Mouse (Mus musculus) CD4-positive naive resting alpha-beta T cell, adult 57 days (primary cell): ENCODE data around the gene Myh8. TPM values are rescaled to one million over a fixed set of nuclear protein-coding genes. Genes with fewer than 3 reads are reported as not detected.

ENCODE experiments used
- total RNA-seq: library from RNA; stranded (reverse); gene quantifications from one replicate; pipeline ENCODE4 v1.2.4, GENCODE M21; 2023

Myh8 gene
- not detected for total RNA-seq

DNA sequence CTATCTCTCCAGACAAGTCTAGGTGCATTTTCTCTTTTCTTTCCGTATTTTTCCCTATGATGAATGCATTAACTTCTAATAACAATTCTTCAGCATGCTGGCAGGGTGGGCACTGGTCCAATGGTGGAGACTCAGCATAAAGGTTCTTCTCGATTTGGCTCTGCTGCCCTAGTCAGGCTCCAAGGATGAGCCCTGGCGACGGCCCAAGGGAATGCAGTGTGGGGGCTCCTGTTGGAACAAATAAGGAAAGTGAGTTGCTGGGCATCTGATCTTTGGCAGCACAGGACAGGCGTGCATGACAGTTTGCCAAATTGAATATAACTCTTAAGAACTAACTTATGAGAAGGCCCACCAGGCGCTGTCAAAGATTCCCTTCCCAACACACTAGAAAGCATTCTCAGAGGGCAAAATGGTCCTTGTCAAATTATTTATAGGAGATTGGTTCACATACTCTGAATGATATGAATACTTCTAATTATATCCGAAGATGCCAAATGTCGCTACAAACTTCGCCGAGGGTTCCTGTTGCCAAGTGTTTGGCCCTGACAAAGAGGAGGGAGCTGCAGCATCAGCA is at the start of gene Myh8:
Myh8 (plus strand) TSS at position 524 of the 574 bp plus-strand sequence.

DNA sequence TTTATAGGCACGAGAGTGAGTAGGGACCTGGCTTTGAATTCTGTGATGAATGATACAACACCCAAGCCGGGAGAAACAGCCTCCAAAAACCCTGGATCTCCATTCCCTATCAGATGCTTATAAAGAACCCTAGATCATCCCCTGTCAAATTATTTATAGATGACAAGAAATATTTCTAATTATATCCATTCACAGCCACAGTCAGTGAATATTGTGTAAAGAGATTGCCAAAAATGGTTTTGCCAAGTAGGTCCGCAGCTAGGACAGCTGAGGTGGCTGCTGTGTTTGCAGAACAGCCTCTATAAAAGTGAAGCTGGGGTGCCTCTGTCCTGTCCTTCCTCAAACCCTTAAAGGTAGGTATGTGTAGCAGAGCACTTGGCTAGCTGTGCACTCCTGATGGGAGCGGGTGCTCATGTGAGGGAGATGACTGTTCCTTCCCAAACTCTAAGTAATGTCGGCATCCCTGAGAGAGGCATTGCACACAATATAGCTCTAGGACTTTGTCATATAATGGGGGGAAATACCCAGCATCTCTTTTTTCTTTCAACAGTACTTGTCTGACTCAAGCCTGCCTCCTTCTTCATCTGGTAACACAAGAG is 39.3 kb upstream of the Myh8 start, which contains the start of gene Myh4:
Myh4 (plus strand) TSS at position 549 of the 599 bp plus-strand sequence.

DNA sequence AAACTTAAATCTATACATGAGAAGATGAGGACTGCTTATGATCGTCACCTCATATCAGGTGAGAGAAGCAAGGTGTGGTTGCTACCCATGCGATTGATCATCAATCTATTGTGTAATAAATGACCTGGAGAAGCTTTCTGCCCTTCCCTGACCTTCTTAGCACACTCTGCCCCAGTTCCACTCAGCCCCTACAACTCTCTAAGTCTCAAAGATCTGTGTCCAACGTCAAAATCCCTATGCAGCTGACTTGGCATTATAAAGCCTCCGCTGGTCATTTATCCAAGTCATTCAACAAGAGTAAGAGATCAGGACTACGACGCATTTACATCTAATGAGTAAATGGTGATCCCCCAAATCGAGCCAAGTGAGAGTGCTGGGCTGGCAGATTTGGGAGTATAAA is 44.4 kb downstream of the Myh8 start, which contains the start of gene Myh13:
Myh13 (plus strand) TSS at position 301 of the 400 bp plus-strand sequence.

Other genes with a start within 250 kb of the Myh8 start
- 40.6 TPM for gene Adprm, start 224.5 kb upstream of the Myh8 start, total RNA-seq
- 12.4 TPM for gene Sco1, start 224.5 kb upstream of the Myh8 start, total RNA-seq
- 0.18 TPM for gene Myh3, start 198.8 kb upstream of the Myh8 start, total RNA-seq
- gene Myh2, start 106.1 kb upstream of the Myh8 start, total RNA-seq: not detected
- gene Myh1, start 77.1 kb upstream of the Myh8 start, total RNA-seq: not detected
- gene Myh4, start 39.1 kb upstream of the Myh8 start, total RNA-seq: not detected
- not detected for gene Myh13, start 44.5 kb downstream of the Myh8 start, total RNA-seq
- gene Gas7, start 178.3 kb downstream of the Myh8 start, total RNA-seq: 0.89 TPM